Mouse (Mus musculus): ENCODE results near the gene Rmnd1. TPM values are rescaled to one million over a fixed set of nuclear protein-coding genes. Genes with fewer than 3 reads are reported as not detected.
"Not testable (repeated sequence)": the region's sequence is repeated elsewhere in the genome, so short reads cannot be mapped to it uniquely, and the experiment has no call there.

Gene Rmnd1
- polyA plus RNA-seq (2012; rRNA removed): 30.1 and 31.0 TPM in 2 replicates

- peak; percentile 51 for DNase-seq (ENCODE audit: low read depth)
These were observed at the start of gene Rmnd1, which contains the start of gene Armt1 for GRCm38 (mm10) chr10:4432123-4432931. Rmnd1 (minus strand) TSS chr10:4432388. Armt1 (plus strand) TSS chr10:4432467.

- no peak for DNase-seq (ENCODE audit: low read depth)
These were observed 49.5 kb upstream of the Rmnd1 start for GRCm38 (mm10) chr10:4481695-4482094.

GRCm38 (mm10) chr10:4480929-4481328, 48.7 kb upstream of the Rmnd1 start:
- no peak for DNase-seq (ENCODE audit: low read depth)

GRCm38 (mm10) chr10:4476604-4477003, 44.4 kb upstream of the Rmnd1 start:
- DNase-seq (ENCODE audit: low read depth): no peak

- peak; percentile 52 for DNase-seq (ENCODE audit: low read depth)
These were observed 43.2 kb upstream of the Rmnd1 start for GRCm38 (mm10) chr10:4475431-4475830.

- no peak for DNase-seq (ENCODE audit: low read depth)
These were observed 41.4 kb upstream of the Rmnd1 start for GRCm38 (mm10) chr10:4473591-4473993.

- DNase-seq (ENCODE audit: low read depth): no peak
These were observed 37.2 kb upstream of the Rmnd1 start for GRCm38 (mm10) chr10:4469406-4469805.

- DNase-seq (ENCODE audit: low read depth): no peak
These were observed 33.6 kb upstream of the Rmnd1 start for GRCm38 (mm10) chr10:4465799-4466198.

- no peak for DNase-seq (ENCODE audit: low read depth)
These were observed 28.0 kb upstream of the Rmnd1 start for GRCm38 (mm10) chr10:4460201-4460600.

GRCm38 (mm10) chr10:4456409-4456808, 24.2 kb upstream of the Rmnd1 start:
- no peak for DNase-seq (ENCODE audit: low read depth)

- DNase-seq (ENCODE audit: low read depth): no peak
These were observed 3.2 kb upstream of the Rmnd1 start for GRCm38 (mm10) chr10:4435416-4435815.

GRCm38 (mm10) chr10:4433871-4434270, 1.7 kb upstream of the Rmnd1 start:
- not testable (repeated sequence) for DNase-seq (ENCODE audit: low read depth)

GRCm38 (mm10) chr10:4432996-4433755, 988 bp upstream of the Rmnd1 start:
- DNase-seq (ENCODE audit: low read depth): no peak

- DNase-seq (ENCODE audit: low read depth): no peak
These were observed 454 bp downstream of the Rmnd1 start for GRCm38 (mm10) chr10:4431746-4432122.

GRCm38 (mm10) chr10:4430826-4431225, 1.4 kb downstream of the Rmnd1 start:
- DNase-seq (ENCODE audit: low read depth): no peak

GRCm38 (mm10) chr10:4430399-4430798, 1.8 kb downstream of the Rmnd1 start:
- DNase-seq (ENCODE audit: low read depth): no peak

GRCm38 (mm10) chr10:4425245-4425644, 6.9 kb downstream of the Rmnd1 start:
- DNase-seq (ENCODE audit: low read depth): no peak

- no peak for DNase-seq (ENCODE audit: low read depth)
These were observed 25.0 kb downstream of the Rmnd1 start for GRCm38 (mm10) chr10:4407191-4407590.

GRCm38 (mm10) chr10:4405511-4405910, 26.7 kb downstream of the Rmnd1 start:
- DNase-seq (ENCODE audit: low read depth): no peak

- no peak for DNase-seq (ENCODE audit: low read depth)
These were observed 27.2 kb downstream of the Rmnd1 start for GRCm38 (mm10) chr10:4404895-4405491.

- DNase-seq (ENCODE audit: low read depth): no peak
These were observed 34.1 kb downstream of the Rmnd1 start for GRCm38 (mm10) chr10:4398058-4398457.

GRCm38 (mm10) chr10:4395321-4395720, 36.9 kb downstream of the Rmnd1 start:
- DNase-seq (ENCODE audit: low read depth): no peak
